Mouse (Mus musculus) kidney, adult 18-20 months (tissue): ENCODE results near the gene Gm21454.
"Not testable (repeated sequence)": the region's sequence is repeated elsewhere in the genome, so short reads cannot be mapped to it uniquely, and the experiment has no call there.

ENCODE experiments used
- DNase-seq: peaks from one replicate; pipeline ENCODE4 v3.0.0; 2021

The Gm21454 gene

DNA sequence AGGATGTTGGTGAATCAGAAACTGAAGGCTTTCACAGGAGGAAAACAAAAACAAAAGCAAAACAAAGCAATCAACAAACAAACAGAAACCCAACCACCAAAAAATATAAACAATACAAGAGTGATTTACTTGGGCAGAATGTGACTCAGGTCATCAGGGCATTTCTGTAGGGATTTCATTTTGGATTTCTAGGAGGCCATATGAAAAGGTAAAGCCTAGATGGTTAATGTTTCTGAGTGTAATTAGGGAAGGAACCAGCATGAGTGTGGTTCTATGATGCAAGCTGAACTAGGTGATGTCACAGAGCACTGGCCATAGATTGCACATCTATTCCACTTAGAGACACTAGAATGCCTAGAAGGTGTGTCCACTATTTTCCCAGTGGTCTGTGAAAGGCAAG, at the start of gene Gm21454, which contains the start of gene Gm21440:
Gm21454 (plus strand) TSS at position 352 of the 400 bp plus-strand sequence.
Gm21440 (plus strand) TSS at position 301 of the 400 bp plus-strand sequence.
- DNase-seq, result not testable (repeated sequence)

DNA sequence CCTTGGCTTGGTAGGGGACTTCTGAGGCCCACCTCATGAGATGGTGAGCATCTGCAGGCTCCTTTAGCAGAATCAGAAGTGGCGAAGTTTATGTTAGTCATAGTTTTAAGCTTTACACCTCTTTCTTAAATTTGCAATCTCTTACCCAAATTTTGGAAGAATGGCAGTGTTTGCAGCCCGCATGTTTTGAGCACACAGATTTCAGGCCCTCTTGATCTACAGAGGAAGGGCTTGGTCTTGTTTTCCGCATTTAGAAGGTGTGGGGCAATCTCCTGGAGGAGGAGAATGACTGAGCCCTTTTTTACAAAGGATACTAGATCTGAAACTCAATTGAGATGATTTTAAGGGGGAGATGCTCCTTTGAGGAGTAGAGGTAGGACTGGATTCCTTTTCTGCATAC, 28.4 kb upstream of the Gm21454 start, which contains the start of gene Gm21828:
Gm21828 (minus strand) TSS at position 101 of the 400 bp plus-strand sequence.
- not testable (repeated sequence) for DNase-seq

DNA sequence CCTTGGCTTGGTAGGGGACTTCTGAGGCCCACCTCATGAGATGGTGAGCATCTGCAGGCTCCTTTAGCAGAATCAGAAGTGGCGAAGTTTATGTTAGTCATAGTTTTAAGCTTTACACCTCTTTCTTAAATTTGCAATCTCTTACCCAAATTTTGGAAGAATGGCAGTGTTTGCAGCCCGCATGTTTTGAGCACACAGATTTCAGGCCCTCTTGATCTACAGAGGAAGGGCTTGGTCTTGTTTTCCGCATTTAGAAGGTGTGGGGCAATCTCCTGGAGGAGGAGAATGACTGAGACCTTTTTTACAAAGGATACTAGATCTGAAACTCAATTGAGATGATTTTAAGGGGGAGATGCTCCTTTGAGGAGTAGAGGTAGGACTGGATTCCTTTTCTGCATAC, 96.7 kb downstream of the Gm21454 start, which contains the start of gene Gm21725:
Gm21725 (minus strand) TSS at position 101 of the 400 bp plus-strand sequence.
- not testable (repeated sequence) for DNase-seq
